Mouse (Mus musculus) adrenal gland, adult 18-20 months (tissue): ENCODE measurements around the gene Gzmm. TPM values are rescaled to one million over a fixed set of nuclear protein-coding genes. Genes with fewer than 3 reads are reported as not detected.

Experiments used
- DNase-seq, 2 experiments: peaks; one replicate each; pipeline ENCODE4 v3.0.0; 2021 to 2022; ENCODE audit warnings: low spot score in 2 of 2
- long read RNA-seq, 2 experiments: library from polyadenylated mRNA; stranded (forward); transcript quantifications; one replicate each; pipeline ENCODE4 v2.0.0; 2021
- total RNA-seq, 2 experiments: library from RNA; stranded (reverse); gene quantifications; 1 replicate in 1 of 2; 2 replicates in 1 of 2; pipeline ENCODE4 v1.2.3; 2021

Gene Gzmm
- 1 to 10 TPM; 1.2 to 1.3 TPM for total RNA-seq
- long read RNA-seq, experiment 1, partial matches to known transcripts: 1 of 1 reads
- long read RNA-seq, experiment 1, other reads (novel, unspliced or antisense): 0 of 1 reads
- long read RNA-seq, experiment 2, partial matches to known transcripts: 0 of 1 reads
- long read RNA-seq, experiment 2, other reads (novel, unspliced or antisense): 1 of 1 reads

GRCm38 (mm10) chr10:79688720-79689119, at the start of gene Gzmm:
Gene Gzmm, plus strand, starts transcription at chr10:79689020.
- DNase-seq: no peak

- no peak for DNase-seq
Observed at GRCm38 (mm10) chr10:79645711-79646110, 43.1 kb upstream of the Gzmm start, which contains the start of gene Odf3l2. Gene Odf3l2, minus strand, starts transcription at chr10:79645738.

- peak; percentile 67 to 68 for DNase-seq
Observed at GRCm38 (mm10) chr10:79649070-79649751, 39.6 kb upstream of the Gzmm start.

GRCm38 (mm10) chr10:79652789-79653188, 36.0 kb upstream of the Gzmm start:
- DNase-seq: no peak

GRCm38 (mm10) chr10:79654946-79655395, 33.8 kb upstream of the Gzmm start:
- DNase-seq: no peak

DNA sequence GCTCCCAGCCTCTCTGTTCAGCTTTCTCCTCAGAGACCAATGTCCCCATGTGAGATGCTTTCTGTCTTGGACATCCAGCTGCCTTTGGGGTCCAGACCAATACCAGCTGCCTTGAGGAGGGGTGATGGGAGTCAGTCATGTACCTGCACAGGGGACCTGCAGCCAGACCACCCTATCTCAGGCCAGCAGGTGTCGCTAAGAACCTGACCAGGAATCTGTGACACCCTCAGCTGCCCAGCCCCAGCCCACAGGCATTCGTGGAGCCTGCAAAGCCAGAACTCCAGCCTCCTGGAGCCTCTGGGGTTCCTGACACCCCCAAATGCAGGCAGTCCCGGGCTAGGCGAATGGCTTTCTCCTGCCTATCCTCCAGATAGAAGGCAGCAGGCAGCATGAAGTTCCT, 30.0 kb upstream of the Gzmm start:
- DNase-seq: no peak

GRCm38 (mm10) chr10:79660298-79660697, 28.5 kb upstream of the Gzmm start:
- no peak for DNase-seq

- DNase-seq: no peak
Observed at GRCm38 (mm10) chr10:79661861-79662260, 27.0 kb upstream of the Gzmm start.

DNA sequence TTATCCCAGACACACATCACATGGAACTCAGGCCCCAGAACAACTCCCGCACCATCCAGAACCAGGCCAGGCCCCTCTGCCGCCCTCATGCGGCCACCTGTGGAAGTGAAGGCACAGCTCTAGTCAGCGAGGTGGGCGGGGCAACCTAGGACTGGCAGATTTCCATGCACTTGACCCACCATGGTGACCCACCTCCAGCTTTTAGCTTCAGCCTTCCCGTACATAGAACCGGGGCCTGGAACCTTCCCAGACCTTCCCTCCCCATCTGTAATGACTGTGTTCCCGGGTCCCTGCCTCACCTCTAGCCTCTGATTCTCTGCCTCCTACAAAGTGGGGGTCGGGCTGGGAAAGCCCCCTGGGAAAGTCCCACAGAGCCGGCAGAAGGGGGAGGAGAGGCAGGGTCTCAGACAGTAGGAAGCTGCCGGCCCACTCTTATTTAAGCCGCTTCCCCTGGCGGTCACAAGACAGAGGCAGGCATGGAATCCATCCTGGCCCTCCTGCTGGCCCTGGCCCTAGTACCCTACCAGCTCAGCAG, 24.6 kb upstream of the Gzmm start, which contains the start of gene Madcam1:
Gene Madcam1, plus strand, starts transcription at position 429 of the 535 bp plus-strand sequence.
- DNase-seq: peak; percentile 59 to 68

DNA sequence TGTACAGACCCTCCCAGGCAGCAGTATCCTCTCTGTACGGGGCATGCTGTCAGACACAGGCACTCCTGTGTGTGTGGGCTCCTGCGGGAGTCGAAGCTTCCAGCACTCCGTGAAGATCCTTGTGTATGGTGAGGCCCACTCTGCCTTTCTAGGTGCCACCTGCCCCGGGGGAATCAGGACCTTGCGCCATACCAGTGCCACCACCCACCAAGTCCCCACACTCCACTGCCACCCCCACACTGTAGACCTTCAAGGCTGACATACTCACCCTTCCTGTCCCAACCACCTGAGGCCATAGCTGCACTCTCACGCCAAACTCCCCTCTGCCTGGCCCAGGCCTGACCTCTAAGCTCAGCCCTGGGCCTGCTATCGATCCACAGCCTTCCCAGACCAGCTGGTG, 23.8 kb upstream of the Gzmm start:
- DNase-seq: no peak

GRCm38 (mm10) chr10:79666493-79666892, 22.3 kb upstream of the Gzmm start:
- no peak for DNase-seq

DNA sequence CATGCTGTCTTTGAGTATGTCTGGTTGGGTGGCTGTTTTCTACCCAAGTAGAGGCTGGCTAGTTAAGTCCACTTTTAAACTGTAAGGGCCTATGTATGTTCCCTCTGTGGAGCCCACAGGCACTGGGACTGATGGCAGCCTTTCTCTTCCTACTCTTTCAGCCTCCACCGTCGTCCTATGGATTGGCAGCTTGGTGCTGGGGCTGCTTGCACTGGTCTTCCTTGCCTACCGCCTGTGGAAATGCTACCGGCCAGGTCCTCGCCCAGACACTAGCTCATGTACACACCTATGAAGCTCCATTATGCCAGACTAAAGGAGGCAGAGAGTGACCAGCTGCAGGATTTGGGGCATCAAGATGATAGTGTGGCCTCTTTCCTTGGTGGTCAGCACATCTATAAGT, 20.7 kb upstream of the Gzmm start:
- DNase-seq: no peak

DNA sequence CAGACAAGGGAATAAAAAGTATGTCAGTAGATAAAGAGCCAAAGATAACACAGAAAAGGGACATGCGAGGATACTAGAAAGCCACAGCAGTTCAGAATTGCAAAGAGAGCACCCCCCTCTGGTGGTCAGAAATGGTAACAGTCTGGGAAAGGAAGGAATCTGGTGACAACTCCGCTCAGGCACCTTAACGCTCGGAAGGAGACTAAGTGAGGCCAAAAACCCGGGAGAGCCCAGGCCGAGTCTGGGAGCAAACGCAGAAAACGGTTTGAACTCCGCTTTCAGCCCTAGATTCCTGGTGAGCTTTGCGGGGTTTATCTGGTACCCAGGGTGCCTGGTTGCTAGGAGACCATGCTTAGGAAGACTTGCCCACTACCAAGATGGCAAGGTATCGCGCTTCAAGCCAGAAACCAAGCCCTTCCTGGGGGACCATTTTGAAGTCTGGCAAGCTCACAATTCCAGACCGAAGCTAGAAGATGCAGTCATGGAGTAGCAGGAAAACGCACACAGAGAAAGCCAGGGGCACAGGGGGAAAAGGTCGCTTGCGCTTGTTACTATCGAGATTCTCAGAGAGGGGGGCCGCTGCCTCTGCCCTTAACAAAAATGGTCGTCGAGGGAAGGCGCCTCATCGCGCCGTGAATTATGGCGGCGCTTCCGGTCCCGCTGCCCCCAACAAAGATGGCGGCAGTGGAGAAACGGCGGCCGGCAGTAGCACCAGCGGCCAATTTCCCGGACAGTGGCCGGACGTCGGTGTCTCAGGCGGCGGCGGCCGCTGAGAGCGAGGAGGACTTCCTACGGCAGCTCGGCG, 19.8 kb upstream of the Gzmm start, which contains the start of gene Tpgs1:
Gene Tpgs1, plus strand, starts transcription at position 599 of the 805 bp plus-strand sequence.
- peak; percentile 85 to 86 for DNase-seq

DNA sequence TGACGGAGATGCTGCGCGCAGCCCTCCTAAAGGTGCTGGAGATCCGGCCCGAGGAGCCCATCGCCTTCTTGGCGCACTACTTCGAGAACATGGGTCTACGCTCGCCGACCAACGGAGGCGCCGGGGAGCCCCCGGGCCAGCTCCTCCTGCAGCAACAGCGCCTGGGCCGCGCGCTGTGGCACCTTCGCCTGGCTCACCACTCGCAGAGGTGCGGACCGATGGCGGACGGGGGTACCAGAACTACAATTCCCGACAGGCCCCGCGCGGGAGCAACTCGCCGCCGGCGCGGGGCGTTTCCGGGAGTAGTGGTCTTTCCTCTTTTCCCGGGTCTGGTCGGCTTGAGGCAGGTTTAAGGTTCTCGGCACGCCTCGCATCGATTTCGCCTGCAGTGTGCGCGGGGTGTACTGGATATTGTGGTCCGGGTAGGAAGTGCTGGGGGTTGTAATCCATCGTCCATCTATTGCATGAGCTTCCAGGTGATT, 19.2 kb upstream of the Gzmm start:
- peak; percentile 67 to 78 for DNase-seq

DNA sequence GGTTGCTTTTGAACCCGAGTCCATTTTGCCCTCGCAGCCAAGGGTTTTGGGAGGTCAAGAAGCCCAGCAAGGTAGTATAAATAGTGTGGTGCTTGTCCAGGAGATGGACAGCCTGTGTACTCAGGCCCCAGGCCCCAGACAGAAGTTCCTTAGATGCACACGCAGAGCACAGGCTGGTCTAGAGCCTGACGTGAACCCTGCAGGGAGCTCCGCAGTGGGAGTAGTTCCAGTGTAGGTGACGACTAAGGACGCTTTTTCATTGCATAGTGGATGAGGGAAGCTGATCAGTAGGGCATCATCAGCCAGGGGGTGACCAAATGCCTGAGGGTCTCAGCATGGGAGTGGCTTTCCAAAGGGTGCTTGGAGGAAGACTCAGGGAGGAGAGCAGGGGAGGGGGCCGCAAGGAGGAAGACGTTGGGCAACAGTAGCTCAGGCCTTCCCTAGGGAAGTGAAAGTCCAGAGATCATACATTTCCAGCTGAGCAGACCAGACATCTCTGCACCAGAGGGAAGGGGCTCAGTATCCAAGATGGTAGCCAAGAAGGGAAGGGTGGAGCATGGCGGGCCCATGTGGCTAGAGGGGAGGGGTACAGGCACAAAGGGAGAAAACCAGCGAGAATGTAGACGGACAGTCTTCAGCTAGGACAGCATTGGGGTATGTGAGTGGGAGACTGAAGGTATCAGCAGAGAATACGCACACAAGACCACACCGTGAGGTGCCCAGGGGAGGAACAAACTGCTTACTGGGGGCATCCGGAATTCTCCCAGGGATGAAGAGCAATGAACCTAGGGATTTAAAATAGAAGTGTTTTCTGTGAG, 18.5 kb upstream of the Gzmm start:
- no peak for DNase-seq

DNA sequence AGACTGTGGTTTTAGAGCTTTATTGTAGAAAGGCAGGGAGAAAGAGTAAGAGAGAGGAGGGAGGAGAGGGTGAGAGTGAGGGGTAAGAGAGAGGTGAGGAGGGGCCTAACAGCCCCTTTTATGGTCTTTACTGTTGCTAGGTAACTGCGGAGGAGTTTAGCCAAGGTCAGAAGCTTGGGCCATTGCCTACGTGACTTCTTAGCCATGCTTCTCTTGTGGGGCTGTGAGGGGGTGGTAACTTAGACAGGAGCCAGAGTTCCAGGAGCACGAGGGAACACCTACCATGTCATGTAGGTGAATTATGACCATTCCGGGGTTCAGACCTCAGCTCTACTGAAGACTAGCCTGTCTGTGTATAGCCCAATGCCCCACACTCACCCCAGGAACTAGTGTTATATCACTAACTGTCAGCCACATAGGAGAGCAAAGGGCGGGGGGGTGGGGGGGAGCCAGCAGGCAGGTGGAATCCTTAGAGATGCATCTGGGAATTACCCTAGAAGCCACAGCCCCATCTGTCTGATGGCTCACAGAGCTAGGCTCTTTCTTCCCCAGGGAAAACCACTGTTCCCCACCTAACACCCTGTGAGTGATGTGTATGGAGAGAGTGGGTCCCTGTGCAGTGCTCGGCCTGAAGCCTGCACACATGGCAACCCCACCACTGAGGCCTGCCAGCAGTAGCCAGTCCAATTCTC, 17.3 kb upstream of the Gzmm start:
- no peak for DNase-seq

DNA sequence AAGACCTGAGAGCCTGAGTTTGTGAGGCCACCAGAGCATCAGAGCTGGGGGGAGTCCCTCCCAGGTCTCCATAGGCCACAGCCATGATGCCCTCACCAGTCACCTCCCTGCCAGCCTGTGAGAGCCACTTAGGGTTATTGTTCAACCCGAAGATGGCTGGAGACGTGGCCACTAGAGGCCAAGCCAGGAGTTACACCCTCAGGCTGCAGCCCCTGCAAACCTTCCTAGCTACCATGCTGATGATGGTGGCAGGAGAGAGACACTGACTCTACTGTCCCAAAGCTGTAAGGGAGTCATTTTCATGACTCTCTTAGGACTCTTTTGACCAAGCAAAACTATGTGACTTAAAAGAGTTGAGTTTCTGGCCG, 16.7 kb upstream of the Gzmm start:
- DNase-seq: no peak

DNA sequence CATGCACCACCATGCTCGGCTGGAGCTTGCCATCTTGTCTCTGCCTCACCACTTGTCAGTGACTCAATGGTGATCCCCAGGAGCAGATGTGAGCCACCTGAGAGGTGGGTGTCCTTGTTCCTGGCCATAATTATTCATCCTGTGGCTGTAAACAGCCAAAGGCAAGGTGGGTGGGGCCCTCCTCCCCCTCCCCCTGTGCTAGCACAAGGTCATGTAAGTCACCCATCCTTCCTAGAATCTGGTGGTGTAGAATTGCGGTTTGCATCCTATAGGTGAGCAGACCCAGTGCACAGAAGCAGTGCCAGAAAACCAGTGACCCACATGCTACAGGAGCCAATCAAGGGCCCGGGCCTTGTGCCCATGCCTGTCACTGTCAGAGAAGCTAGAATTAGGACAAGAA, 15.8 kb upstream of the Gzmm start:
- no peak for DNase-seq

GRCm38 (mm10) chr10:79675346-79676035, 13.3 kb upstream of the Gzmm start:
- DNase-seq: no peak
